Mouse (Mus musculus): Measurements from ENCODE around the gene Fosb. TPM values are rescaled to one million over a fixed set of nuclear protein-coding genes. Genes with fewer than 3 reads are reported as not detected.
"Not testable (repeated sequence)": the region's sequence is repeated elsewhere in the genome, so short reads cannot be mapped to it uniquely, and the experiment has no call there.

Gene Fosb
- total RNA-seq, 2 experiments from 2014 or later, result 0.69 to 0.90 TPM

GRCm38 (mm10) chr7:19290969-19291596 is 18.8 kb downstream of the Fosb start:
- DNase-seq, result peak; percentile 84

DNA sequence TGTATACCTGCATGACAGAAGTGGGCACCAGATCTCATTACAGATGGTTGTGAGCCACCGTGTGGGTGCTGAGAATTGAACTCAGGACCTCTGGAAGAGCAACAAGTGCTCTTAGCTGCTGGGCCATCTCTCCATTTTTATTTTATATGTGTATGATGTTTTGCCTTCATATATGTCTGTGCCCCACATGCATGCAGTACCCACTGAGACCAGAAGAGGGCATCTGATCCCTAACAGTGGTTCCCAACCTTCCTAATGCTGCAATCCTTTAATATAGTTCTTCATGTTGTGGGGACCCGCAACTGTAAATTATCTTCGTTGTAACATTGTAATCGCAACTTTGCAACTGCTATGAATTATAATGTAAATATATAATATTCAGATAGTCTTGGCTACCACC is 25.1 kb downstream of the Fosb start:
- intact Hi-C loops (cut with DNase I; ENCODE audit: low total_unique reads), result no loop called here
- no peak for DNase-seq

More at GRCm38 (mm10) chr7:19290969-19291596, 18.8 kb downstream of the Fosb start:
- intact Hi-C loops (cut with DNase I; ENCODE audit: low total_unique reads), result no loop called here

- intact Hi-C loops (cut with DNase I; ENCODE audit: low total_unique reads), result no loop called here
- DNase-seq, result no peak
Measured at GRCm38 (mm10) chr7:19283406-19283804, 26.4 kb downstream of the Fosb start.

GRCm38 (mm10) chr7:19282791-19283405 is 27.0 kb downstream of the Fosb start:
- intact Hi-C loops (cut with DNase I; ENCODE audit: low total_unique reads), result no loop called here
- peak; percentile 64 for DNase-seq

- intact Hi-C loops (cut with DNase I; ENCODE audit: low total_unique reads), result no loop called here
Measured at GRCm38 (mm10) chr7:19282385-19282784, 27.5 kb downstream of the Fosb start, which contains the start of gene Rtn2. Gene Rtn2 (plus strand): TSS chr7:19282624.

GRCm38 (mm10) chr7:19281680-19282304 is 28.1 kb downstream of the Fosb start:
- intact Hi-C loops (cut with DNase I; ENCODE audit: low total_unique reads); DNase-seq: not testable (repeated sequence)

More at GRCm38 (mm10) chr7:19282385-19282784, 27.5 kb downstream of the Fosb start, which contains the start of gene Rtn2:
- DNase-seq, result peak; percentile 75

DNA sequence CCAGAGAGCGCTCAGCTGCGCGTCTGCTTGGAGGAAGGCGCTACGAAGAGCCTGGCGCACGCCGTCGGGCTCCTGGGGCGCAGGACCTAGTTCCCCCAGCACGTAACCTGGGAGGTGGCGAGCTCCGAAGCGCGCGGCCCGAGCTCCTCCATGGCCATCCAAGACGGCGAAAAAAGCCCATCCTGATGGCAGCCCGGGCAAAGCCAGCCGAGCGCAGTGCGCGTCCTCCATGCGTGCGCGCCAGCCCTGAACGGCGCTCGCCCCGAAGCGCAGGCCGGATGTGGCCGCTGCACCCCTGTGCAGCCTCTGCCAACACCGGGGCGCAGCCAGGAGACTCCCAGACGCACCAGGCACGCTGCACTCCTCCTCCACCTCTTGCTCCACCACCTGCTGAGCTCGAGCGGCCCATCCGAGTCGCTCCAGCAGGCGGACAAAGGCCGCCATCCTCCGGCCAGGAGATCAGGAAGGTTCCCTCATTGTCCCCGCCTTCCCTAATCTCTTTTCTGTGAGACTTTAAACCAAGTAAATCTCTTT is 30.2 kb downstream of the Fosb start, which contains the start of gene Ppm1n:
Ppm1n (minus strand) TSS at position 484 of the 534 bp plus-strand sequence.
- intact Hi-C loops (cut with DNase I; ENCODE audit: low total_unique reads), result loop anchor here (2.0 kb wide), 1 partner anchor 39 kb away; no protein-coding TSS in a partner anchor
- no peak for DNase-seq

- intact Hi-C loops (cut with DNase I; ENCODE audit: low total_unique reads), result loop anchor here (2.0 kb wide), 1 partner anchor 38 kb away; no protein-coding TSS in a partner anchor
- no peak for DNase-seq
Measured at GRCm38 (mm10) chr7:19279052-19279451, 30.8 kb downstream of the Fosb start.

DNA sequence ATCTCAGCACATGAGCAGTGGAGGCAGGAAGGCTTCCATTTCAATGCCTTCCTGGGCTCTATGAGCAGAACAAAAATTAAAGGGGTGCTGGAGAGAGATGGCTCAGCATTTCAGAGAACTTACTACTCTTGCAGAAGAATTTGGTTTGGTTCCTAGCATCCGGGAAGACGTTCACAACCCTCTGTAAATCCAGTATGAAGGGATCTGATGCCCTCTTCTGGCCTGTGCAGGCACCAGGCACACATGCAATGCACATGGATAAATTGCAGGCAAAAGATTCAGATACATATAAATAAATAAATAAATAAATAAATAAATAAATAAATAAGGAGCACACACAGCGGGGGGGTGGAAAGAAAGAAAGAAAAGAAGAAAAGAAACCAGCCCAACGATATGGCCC is 33.6 kb downstream of the Fosb start:
- DNase-seq, result no peak
- intact Hi-C loops (cut with DNase I; ENCODE audit: low total_unique reads), result no loop called here

- DNase-seq, result peak; percentile 50
- intact Hi-C loops (cut with DNase I; ENCODE audit: low total_unique reads), result no loop called here
Measured at GRCm38 (mm10) chr7:19272173-19272764, 37.6 kb downstream of the Fosb start.

DNA sequence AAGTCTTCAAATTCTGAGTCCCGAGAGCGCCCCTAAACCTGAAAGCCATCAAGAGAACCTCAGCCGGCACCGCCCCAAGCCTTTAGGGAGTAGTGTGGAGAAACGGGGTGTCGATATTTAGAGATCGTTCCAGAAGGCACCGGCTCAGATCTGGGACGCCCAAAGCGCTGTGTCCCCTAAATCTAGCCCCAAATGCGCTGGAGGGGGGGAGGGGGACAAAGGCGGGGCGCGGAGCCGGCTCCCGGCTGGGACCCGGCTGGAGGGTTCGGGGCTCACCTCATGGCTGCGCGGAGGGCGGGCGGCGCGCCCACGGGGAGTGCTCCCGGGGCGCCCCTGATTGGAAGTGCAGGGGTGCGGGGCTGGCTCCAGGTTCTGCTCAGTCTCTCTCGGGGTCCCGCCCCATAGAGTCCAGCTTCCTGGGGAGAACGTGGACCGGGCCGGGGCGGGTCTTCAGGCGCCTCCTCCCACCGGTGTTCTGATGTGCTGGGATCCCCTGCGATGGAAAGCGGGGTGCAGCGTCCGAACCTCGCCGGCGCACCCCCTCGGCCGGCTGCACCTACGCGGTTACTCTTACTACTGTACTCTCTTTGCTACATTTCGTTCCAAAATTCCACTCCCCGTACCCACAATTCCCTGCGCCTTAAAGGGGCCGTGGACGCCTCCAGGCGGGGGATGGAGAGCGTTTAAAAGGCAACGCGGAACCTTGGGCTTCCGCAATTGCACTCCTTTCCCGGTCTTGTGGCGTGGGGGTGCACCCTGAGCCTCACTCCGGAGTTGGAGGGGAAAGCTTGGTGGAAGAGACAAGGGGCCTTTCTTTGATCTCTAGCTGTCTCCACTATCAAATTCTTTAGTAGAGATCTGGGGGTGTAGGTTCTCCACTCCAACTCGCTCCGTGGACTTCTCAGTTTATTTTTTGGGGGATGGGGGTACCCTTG is 38.3 kb downstream of the Fosb start, which contains the start of gene Vasp:
Vasp (minus strand) TSS at position 580 of the 935 bp plus-strand sequence.
- intact Hi-C loops (cut with DNase I; ENCODE audit: low total_unique reads), result no loop called here
- DNase-seq, result peak; percentile 81

DNA sequence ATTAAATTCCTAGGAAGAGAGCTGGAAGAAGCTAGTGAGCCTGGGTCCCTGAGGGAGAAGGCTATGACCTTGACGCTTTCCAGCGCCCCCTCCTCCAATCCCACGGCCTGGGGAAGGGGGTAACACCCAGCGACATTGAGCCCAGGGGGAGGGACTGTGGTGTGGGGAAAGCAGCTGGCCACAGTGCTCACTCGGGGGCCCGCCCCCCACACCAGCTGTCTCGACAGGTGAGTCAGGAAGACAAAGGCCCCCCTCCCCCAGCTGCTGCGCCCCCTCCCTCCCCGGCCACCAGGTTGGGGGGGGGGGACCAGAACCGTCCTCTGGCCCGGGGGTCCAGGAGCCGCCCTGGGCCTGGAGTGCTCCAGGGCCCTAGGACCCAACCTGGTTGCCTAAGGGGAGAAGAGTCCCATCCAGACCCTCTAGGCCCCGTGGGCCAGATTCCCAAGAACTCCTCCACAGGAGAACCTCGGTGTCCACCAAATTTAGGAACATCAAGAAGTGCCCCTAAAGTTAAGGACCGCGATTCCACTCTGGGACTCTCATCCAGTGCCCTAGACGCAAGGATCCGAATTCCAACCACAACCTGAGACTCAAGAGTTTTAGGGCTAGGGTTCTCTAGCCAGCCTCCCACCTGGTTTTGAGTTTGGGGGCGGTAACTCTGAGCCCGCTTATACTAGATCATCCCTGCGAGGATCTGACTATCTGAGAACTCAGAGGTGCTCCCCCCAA is 39.2 kb downstream of the Fosb start:
- no peak for DNase-seq
- intact Hi-C loops (cut with DNase I; ENCODE audit: low total_unique reads), result no loop called here

DNA sequence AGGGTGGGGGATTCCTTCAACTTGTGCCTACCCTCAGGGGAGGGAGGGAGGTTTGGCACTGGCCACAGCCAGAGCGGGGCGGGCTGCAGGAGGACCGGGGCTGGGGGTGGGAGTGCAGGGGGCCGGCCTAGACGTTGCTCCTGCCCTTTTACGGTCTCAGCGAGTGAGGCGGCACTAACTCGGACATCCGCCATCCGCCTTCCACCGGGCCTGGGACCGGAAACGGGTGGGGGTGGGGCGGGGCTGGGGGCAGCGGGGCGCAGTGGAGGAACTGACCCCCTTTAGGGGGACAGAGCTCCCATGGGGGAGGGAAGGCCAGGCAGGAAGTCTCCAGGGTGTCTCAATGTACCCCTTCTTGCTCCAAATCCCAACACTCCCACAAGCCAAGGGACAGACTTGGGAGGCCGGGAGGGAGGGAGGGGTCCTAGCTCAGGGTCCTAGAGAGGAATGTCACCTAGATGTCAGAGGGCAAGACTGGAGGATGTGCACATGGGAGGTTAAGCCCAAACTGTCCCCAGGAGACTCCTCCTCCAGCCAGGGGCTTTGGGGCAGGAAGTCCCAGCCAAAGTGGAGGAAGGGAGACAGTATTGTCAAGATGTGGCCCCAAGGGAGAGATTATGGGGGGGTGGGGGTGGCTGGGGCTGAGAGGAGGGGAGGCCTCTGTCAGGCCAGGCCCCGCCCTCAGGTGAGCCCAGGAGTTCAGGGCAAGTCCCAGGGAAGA is 40.0 kb downstream of the Fosb start:
- DNase-seq, result peak; percentile 81
- intact Hi-C loops (cut with DNase I; ENCODE audit: low total_unique reads), result no loop called here

DNA sequence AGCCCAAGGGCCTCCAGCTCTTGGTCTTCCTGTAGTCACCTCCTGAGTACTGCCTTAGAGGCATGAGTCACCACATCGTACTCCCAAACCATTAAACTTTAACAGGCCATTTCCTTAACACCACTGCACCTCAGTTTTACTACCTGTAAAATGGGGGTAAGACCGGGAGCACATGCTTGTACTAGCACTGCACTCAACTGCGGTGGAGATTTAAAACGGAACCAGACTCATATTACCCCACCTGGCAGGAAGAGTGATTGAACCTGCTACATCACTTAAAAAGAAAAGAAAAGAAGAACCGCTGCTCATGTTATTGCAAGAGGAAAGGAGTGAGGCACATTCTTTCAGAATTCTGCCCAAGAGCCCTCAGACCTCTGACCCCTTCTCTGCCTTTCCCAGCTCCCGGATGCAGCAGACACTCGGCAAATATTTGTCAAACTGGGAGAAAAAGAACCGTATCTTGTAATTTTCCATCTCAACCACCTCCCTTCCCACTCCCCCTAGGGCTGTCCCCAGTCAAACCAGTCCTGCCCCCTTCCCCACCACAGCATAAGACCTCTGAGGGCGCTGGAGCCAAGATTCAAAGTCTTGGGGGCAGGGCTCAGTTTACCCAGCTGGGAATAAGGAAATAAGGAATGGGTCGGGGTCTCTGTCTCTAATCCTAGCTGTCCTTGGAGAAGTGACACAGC is 40.7 kb downstream of the Fosb start:
- intact Hi-C loops (cut with DNase I; ENCODE audit: low total_unique reads), result no loop called here
- no peak for DNase-seq

- DNase-seq, result no peak
- intact Hi-C loops (cut with DNase I; ENCODE audit: low total_unique reads), result no loop called here
Measured at GRCm38 (mm10) chr7:19267051-19267450, 42.8 kb downstream of the Fosb start.

GRCm38 (mm10) chr7:19265928-19266822 is 43.7 kb downstream of the Fosb start:
- intact Hi-C loops (cut with DNase I; ENCODE audit: low total_unique reads), result no loop called here
- no peak for DNase-seq

Measured in gastrocnemius, postnatal 14 days (tissue).